Mouse (Mus musculus): ENCODE data around the gene Ttn. TPM values are rescaled to one million over a fixed set of nuclear protein-coding genes. Genes with fewer than 3 reads are reported as not detected.

Gene Ttn
- polyA plus RNA-seq, 1 experiment: under 0.01 TPM

DNA sequence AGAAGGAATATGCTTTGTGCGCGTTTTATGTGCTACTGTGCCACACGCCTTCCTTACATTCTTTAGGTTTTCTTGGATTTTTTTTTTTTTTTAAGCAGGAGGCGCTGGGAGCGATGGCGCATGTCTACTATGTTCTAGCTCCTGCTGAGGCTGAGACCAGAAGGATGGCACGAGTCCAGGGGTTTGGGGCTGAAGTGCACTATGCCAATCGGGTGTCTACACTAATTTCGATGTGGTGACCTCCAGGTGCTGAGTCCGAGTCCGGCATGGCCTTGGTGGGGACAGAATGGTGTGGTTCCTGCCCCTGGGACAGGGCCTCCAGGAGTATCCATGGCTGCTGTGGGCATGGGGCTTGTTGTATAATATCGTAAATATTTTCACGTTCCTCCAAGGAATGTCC is 323.8 kb downstream of the Ttn start:
- DNase-seq (ENCODE audit: low spot score): no peak

DNA sequence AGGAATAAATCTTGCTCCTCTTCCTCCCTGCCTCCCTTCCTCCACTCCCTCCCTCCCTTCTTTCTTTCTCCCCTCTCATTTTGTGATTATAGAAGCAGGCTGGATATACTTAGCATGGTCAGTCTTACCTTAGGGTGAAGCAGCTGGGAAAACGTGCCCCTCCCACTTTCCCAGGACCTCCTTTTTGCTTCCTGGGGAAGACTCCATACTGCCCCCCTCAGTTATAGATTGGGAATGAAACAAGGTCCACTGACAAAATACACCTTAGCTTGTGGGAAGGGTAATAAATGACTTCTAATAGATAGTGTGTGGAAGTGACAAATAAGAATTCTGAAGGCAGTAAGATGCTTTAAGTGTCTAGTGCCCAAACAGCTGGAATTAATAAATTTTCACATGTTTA is 326.4 kb downstream of the Ttn start:
- DNase-seq (ENCODE audit: low spot score): no peak

DNA sequence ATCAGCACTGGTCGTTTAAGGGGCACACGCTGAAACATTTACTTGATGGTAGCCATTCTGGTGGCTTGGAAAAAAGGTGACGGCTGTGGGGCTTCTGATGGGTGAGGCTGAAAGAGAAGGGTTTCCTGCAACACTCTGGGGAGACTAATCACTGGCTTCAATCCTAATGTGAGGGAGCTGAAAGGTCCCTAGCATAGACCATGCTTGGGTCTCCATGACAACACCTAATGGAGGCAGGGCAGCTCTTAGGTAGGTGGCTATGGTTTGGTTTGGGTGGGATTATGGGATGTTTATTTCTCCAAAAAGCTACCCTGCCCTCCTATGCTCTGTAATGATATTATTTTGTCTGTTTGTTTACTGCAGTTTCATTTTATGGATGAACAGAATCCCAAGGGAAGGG is 326.9 kb downstream of the Ttn start:
- no peak for DNase-seq (ENCODE audit: low spot score)

DNA sequence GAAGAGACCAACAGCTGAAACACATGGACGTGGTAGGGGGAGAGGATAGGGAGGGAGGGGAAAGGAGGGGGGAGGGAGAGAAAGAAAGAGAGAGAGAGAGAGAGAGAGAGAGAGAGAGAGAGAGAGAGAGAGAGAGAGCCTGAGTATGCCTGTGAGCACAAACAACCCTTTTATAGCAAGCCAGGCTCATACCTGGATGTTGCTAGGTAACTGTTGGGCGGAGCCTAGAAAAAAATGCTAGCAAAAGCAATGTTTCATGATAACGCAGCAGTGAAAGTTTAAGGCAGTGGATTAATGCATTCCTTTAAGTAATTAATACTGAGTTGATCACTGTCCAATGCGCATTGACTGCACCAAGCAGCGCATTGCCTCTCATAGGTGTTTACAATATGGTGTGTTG is 327.7 kb downstream of the Ttn start:
- no peak for DNase-seq (ENCODE audit: low spot score)

Other genes starting within 250 kb of the Ttn start
- 5.1 and 5.4 TPM in 2 replicates for gene Ccdc141, start 188.1 kb upstream of the Ttn start, polyA plus RNA-seq (2012; rRNA removed)